Mouse (Mus musculus): ENCODE results near the gene Tent5c. TPM values are rescaled to one million over a fixed set of nuclear protein-coding genes. Genes with fewer than 3 reads are reported as not detected.
A peak's percentile ranks its signal among the peaks of the same experiment; 100 is the strongest.

Tent5c gene
- polyA plus RNA-seq, 2 experiments from 2014 or later = 37.6 to 47.6 TPM

DNA sequence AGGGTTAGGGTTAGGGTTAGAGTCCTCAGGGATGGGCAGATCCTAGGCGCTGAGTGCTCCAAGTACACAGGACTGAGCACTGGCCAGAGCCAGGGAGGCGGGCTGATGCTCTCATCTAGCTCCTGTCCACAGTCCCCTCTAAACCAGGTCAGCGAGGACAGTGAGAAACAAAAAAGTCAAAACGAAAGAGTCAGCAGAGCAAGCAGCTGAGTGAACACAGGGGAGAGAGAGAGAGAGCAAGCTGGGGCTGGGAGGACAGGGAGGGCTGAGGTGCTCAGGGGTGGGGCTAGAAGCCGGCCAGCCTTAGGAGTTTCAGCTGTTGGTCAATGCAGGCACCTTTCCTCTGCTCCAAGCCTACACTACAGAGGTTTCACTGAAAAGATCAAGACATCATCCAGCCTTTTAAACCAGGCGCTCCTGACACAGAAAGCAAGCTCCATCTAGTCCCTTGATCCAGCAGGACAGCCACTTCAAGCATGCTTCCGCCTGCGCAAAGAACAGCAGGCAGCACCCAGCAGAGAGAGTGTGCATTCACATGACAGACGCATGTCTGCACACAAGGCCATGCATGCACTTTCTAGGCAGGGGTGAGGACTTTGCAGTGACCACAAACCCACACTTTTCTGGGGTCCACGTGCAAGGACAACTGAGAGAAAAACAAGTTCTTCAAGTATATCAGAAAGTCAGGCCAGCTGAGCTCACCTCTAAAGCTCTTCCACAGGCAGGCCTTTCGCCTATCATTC lies 3.6 kb downstream of the Tent5c start:
- ATAC-seq = no peak

DNA sequence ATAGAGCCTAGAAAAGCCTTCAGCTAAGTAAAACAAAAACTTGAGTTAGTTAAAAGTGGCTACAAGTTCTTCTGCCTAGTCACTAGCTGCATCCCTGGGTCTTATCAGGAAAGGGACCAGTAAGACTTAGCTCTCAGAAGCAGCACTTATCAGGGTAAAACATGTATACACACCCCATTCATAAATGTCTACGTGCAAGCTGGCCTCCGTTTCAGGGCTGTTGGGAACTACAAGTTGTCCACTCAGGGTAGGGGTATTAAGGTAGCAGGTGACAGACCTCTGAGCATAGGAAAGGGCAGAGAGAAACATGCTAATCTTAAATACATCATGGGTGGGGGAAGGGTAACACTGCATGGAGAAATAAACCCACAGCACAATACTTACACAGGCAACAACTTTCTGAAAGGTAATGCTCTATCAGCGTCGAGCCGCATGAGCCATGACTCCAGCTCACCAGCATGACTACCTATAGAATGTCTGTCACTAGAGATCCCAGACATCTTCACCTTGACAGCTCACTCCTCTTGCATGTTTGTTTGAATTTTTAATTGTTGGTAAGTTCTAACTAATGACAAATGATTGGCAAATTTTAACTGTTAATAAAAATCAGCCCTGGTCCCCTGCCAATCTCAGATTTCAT lies 6.0 kb downstream of the Tent5c start:
- ATAC-seq = peak; percentile 3

DNA sequence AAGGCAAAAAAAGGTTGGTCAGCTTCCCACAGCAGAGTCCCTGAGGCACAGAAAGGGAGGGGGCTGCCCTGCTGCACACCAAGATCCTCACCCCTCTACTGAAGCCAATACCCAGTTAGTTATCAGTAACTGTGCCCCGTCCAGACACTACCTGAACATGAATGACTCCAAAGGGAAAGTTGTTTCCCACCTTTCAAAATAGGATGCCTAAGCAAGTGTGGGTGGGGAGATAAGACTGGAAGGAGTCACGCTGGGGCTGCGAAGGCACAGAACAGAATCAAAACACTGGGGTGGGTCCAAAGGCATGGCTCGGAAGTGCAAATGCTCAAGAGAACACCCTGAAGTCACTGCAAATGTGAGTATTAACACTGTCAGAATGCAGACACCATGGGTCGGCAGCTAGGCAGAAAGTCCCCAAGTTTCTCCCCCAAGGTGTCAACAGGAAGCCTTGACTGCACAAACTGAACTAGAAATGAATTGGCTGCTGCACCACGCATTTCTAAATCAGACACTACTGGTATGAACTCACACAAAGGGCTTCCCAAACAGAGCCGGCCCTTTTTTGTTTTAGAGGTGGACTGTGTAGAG lies 6.7 kb downstream of the Tent5c start:
- peak; percentile 70 for ATAC-seq

DNA sequence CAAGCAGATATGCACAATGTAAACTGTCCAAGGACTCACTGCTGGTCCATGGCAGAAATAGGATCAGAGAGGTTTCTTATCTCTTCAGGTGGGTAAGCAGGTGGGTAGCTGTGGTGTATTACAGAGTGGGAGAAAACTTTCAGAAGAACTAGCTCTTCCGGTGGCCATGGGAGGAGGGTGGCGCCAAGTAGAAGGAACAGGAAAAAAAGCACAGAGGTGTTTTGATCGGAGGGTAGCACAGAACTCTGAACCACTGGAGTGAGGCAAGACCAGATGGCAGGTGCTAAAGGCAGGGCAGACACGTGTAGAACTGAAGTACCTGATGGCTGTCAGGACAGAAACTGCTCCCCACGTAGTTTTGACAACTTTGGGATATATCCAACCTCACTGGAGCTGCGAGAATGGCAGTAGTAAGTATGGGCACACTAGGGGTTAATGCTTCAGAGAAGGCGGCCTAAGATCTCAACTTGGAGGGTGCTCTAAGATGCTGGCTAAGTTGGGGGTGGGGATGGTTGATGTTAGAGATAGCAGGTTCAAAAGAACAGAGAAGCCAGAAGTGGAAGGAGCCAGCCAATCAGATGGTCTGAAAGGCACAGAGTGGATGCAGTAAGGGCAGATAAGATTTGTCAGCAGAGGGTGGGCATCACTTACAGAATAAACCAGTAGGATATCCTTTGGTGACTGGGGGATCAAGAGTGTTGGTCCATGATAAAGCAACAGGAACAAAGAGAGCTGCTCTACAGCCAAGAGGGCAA lies 8.7 kb downstream of the Tent5c start:
- ATAC-seq = peak; percentile 26

DNA sequence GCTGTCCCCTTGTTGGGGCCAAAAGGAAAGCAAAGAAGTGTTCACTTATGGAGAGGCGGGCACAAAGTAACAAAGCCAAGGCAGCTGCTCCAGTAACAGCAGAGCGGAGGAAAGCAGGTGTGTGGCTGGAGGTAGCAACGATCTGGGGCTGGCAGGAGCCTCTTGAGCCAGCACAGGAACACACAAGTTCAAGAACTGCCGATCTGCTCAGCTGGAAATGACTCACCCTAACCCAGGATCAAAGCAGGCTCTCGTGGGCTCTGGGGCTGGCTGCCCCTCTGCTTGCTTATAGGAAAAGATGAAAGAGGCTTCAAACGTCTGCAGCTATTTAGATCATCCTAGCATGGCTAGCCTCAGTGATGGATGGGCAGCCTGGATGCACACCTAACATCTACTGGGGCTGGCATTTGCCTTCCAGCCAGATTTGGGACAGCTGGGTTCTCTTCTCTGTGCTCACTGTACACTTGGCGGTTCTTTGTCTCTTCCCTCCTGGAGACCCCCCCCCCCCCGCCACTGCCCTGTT lies 14.1 kb downstream of the Tent5c start:
- peak; percentile 72 for ATAC-seq

DNA sequence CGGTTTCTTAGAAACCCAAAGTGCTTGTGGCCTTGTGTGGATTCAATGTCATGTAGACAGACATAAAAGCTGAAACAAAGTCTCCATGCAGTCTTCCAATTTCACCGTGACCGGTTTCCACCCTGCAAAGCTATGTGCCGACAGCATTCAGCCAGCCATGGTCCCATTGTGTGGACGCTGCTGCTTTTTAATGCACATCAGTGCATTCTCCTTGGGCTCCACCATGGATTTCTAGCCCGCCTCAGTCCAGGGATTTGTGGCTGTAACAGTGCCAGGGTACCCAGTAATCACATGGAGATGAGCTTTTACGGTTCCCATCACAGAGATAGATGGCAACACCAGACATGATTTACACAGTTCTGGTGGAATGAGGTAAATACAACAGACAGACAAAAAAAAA lies 14.6 kb downstream of the Tent5c start:
- ATAC-seq = no peak

DNA sequence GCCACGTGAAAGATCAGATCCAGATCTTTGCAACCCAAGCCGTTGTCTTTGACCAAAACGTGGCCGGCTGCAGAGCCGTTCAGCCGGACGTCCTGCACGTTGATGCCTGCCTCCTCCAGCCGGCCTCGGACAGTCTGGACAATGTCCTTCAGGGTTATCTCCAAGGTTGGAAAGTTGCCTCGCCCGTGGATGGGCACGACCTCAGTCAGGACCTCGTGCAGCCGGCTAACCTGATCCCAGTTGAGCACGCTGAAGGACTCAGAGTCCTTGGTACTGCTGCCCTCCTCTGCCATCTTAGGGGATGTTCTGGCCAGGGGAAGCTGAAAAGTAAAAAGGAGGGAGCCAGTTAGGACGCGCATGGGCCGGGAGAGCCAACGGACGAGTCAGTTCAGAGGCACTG lies 16.0 kb downstream of the Tent5c start:
- ATAC-seq = no peak

DNA sequence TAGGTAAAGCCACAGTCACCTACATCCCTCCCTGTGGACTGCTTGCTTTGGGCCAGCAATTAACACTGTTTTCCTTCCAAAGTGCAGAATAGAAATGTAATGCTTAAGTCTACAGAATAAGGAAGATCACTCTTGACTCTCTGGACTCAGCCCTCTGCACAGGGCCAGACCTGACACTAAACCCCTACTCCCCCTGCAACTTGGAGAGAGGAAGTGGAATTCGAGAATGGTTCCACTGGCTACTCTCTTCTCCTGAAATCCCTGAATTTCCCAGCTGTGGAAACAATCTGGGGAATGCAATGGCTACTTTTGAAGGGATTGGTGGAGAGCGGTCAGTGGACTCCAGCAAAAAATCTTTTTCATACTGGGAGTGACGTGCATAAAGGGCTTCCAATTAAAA lies 18.2 kb downstream of the Tent5c start:
- ATAC-seq = no peak

DNA sequence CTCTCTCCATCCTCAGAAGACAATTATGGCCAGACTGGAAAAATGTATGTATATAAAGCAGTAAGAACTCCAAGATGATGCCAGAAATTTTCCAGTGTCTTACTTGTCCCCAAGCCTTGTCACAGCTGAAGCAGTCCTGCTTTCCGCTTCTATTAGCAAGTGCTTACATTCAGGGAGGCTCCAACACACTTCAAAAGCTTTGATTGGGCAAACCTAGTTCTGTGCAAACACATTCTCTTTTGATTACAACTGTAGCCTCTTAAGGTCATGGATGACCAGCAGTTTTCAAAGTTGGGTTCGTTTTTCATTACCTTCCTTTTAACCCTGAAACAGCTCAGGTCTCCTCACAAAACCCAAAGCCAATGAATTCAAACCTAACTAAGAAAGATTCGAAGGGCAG lies 19.0 kb downstream of the Tent5c start:
- ATAC-seq = no peak

DNA sequence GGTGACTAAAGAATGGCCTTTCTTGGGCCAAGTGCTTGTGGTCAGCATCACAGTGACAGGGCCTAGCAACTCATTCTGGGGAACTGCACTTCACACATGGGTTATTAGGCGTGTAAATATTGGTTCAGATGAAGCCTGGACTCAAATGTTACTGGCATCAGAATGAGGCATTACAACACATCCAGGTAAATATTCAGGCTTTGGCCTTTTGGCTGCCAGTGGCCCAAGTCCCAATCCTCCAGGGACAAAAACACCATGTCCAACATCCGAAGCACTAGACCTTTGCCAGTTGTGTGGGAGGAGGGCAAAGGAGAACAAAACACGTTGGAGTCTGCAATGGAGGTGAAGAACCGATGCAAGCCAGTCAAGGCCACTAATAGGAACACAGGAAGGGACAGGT lies 22.6 kb downstream of the Tent5c start:
- ATAC-seq = no peak

DNA sequence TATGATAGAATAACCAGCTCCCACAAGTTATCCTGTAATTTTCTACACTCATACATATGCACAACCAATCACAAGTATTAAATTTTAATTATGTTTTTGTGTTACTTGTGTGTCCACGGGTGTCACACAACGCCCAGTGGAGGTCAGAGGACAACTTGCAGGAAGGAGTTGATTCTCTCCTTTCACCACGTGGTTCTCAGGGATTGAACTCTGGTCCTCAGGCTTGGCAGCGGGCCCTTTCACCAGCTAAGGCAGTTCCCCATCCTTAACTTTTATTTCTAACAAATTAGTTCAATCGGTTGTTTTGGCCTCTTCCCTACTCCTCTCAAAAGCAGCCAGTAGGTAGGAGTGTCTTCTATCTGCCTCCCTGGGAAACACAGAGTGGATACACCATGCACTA lies 24.5 kb downstream of the Tent5c start:
- ATAC-seq = no peak

DNA sequence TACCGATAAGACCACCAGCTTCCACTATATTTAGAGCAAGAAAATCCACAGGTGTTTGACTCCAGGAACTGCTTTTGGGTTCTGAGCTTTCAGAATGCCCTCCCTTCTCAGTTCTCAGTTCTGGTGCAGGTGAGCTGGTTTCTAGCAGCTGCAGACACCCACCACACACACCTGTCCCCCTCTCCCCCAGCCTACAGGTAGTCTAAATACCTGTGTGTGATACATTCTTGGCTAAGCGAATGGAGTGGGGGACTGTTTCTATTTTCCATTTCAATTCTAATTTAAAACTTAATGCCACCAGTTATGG lies 25.2 kb downstream of the Tent5c start:
- no peak for ATAC-seq

DNA sequence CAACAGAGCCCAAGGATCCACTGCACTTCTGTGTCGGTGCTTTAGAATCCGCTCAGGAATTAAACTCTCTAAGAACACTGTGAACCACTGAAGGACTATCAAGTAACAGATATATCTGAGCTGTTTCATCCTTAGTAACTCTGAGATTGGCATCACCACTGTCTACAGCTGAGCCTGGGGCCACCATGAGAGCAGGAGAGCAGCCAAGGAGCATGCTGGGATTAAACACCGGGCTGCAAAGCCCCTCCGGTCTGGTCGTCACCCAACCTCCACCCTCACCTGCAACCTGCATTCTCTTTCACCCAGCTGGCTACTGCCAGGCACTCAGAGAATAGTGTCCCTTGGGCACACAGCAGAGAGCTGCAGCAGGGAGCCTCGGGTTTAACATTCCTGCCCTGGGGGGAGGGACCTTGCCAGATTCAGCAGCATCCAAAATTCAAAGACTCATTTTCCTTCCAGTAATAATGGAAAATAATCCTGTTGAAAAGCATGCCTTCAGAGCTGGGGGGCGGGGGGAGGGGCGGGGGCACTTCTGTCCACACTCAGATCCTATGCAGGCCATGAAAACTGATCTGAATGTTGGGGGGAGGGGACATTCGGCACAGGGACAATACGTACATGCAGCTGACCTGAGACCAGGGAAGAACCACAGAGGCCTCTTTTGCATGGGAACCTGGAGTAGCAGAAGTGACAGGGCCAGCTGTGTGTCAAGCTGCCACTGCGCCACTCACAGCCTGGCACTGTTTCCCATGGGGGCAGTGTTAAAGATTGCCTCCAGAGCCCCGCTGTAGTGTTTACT lies 25.8 kb downstream of the Tent5c start:
- ATAC-seq = no peak

DNA sequence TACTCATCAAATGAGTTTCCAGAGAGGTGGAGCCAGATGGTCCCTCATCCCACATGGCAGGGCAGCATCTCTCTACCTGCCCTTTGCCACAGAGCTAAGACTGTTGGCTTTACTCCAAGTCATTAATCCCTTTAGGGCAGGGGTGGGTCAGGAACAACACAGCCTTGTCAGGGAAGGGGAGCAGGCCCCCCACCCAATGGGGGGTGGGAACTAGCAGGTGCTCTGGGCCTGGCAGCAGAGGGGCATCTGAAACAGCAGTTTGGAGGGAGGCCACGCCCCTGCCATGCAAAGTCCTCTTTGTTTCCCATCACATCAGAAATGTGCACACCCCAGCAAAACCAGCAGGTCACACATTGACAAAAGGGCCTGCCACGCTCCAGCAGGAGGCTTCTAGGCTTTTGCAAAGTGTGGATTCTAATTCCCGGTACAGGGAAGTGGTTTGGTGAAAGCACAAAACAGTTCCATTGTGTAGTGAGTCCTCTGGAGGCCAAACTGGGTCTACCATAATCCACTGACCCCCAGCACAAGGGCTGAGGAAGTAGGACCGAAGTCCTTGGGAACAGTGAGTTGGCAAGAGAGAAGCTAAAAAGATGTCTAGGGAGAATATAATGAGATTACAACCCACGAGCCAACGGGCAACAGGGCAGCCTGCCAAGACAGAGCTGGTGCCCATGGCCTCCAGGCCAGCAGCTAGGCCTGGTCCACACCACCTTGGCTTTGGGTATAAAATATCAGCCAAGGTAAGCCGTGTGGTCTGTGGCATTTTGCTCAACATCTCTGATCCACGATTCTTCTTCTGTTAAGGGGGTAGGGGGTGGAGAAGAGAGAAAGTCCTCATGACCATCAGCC lies 26.7 kb downstream of the Tent5c start:
- ATAC-seq = no peak

DNA sequence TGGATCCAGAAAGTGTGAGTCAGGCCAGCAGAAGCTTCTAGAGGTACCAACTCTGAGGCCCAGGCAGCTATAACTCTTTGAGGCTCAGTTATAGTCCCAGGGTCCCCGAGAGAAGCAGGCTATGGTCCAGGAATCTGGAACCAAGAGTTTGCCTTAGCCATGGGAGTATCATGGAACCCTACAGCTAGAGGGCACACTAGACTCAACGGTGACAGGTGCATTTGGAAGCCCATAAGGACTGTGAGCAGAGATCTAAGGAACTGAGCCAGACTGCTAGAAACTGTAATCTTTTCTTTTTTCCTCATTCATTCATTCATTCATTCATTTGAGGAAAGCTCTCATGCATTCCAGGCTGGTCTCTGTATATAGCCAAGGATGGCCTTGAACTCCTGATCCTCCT lies 28.6 kb downstream of the Tent5c start:
- peak; percentile 41 for ATAC-seq

DNA sequence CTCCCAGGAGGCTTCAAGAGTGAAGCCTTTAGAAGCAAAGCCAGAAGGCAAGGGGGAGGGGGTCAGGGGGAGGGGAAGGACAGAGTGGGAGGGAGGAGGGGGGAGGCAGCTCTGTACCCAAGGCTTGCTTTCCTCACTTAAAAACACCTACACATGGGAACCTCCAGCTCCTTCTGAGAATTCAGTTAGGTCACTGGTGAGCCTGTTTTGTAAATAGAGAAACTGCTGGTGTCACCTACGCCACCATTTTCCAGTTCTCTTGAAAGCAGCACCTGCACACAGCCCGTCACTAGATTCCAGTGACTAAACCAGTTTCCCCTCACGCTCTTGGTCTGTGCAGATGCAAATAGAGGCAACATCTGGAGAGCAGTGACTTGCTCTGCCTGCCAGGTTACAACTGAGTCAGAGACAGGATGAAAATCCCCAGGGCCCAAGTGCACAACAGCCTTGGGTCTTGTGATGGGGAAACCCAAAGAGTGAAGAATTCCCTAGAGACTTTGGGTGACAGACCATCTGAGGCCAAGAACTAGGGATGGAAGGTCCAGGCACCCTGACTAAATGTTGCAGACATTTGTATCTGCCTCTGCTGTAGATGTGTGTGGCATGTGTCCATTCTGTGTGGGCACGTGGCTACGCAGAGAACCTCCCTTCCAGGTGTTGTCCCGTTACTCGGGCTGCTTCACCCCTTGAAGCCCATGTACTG lies 45.2 kb downstream of the Tent5c start:
- ATAC-seq = peak; percentile 9

DNA sequence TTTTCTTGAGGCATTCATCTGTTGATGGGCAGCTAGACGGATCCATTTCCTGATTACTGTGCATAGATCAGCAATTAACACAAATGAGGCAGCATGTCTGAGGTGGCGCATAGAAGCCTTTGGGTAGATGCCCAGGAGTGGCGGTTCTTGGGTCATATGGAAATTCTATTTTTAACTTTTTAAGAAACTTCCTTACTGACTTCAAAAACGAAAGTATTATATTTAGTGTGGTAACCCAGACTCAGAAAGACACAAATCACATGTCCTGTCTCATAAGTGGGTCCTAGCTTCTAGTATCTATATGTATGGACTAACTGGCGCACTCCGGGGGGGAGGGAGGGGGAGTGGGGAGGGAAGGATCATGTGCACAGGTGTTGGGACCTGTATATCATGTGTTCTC lies 46.6 kb downstream of the Tent5c start:
- ATAC-seq = peak; percentile 83

DNA sequence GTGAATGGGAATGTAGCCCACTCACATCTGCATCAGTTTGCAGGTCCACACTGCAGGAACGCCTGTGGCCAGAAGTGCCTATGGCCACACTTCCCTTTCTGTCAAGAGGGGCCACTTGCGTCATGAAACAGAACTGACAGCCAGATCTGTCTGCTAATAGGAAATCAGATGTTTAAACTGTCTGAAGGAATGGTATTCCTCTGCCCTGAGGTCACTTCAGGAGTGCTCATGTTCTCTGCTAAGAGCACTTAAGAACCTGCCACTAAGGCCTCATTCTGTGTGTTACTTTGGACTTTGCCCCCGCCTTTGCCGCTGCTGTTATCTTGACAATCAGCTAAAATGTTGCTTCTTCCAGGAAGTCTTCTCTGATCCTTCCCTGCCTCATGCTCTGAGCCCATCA lies 48.4 kb downstream of the Tent5c start:
- no peak for ATAC-seq

DNA sequence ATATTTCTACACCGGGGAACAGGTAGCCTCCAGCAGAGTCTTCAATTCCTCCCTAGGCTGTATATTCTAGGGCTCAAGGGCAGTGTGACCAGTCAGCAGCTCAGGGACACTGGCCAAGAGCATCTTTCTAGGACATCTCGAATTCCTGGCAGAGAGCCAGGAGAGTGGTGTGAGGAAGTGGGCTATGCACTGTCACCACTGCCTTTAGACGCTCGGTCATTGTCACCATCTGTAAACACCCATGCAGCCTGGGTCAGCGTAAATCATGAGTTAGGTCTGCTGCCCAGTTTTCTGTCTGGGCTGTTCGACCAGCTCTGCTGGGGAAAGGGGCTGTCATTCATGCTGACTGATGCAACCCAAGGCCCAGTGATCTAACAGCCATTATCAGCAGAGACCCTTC lies 49.1 kb downstream of the Tent5c start:
- ATAC-seq = no peak

DNA sequence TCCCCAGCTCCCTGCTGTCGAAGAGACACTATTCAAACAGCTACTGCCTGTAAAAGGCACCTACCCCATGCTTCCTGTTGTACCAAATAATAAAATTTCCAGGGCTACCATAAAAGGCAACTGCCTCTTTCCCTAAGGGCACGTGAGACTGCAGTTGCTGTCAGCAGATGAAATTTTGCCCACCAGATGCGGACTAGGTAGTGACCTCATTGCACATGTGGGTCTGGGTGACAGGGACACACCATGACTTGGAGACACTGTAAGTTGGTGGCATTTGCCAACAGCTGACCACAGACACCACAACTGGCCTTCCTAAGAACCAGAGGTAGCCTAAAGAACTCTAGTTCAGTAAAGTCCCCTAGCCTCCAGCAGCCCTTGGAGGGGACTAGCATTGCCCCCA lies 50.0 kb downstream of the Tent5c start:
- no peak for ATAC-seq

DNA sequence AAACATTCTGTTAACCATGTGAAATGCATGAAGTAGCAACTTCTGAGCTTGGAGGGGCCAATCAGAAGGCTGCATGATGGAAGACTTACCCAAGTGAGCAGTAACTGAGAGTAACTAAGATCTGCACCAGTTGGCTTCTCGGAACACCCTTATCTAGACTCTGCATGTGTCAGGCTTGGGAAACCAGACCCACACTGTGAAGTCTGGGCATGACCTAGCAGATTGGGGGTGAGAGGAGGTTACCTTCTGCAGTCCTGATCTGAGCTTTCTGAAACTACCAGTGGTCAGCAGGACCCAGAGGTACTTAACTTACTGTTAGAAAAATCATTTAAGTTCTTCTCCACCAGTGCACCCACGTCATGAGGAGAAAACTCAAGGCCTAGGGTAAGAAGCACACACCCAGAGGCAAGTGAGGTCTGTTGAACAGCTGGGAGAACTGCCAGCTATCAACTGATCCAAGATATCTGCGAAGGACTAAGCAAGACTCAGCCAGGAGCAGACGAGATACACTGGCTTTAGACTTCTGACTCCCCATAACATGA lies 50.6 kb downstream of the Tent5c start:
- no peak for ATAC-seq
